Mouse (Mus musculus) limb, embryonic 15.5 days (tissue): ENCODE results near the gene Mecp2. TPM values are rescaled to one million over a fixed set of nuclear protein-coding genes. Genes with fewer than 3 reads are reported as not detected.

Experiments
- ATAC-seq: fragments of 200-750 bp; cut with Nextera tagmentation; 2 replicates; pipeline ENCODE4 v1.8.0; 2017; ENCODE audit warnings: low read depth, moderate TSS enrichment; ENCODE audit not compliant: insufficient number of reproducible peaks, low FRiP score, low TSS enrichment
- H3K27ac ChIP-seq: fragments of 300-500 bp; sonication (generic); 2 replicates; pipeline ENCODE4 v1.5.1; 2015; ENCODE audit warnings: moderate library complexity, mild to moderate bottlenecking, inconsistent platforms
- H3K27me3 ChIP-seq: fragments of 300-500 bp; sonication (generic); 2 replicates; pipeline ENCODE4 v1.6.1; 2015; ENCODE audit warnings: inconsistent platforms
- H3K36me3 ChIP-seq: fragments of 300-500 bp; sonication (generic); 2 replicates; pipeline ENCODE4 v1.6.1; 2015; ENCODE audit warnings: inconsistent platforms
- H3K4me1 ChIP-seq: fragments of 300-500 bp; sonication (generic); 2 replicates; pipeline ENCODE4 v1.6.1; 2015; ENCODE audit warnings: inconsistent platforms
- H3K4me2 ChIP-seq: fragments of 300-500 bp; sonication (generic); 2 replicates; pipeline ENCODE4 v1.6.1; 2015; ENCODE audit warnings: mild to moderate bottlenecking, inconsistent platforms
- H3K4me3 ChIP-seq: fragments of 300-500 bp; sonication (generic); 2 replicates; pipeline ENCODE4 v1.5.1; 2015; ENCODE audit warnings: mild to moderate bottlenecking, inconsistent platforms
- H3K9ac ChIP-seq: fragments of 300-500 bp; sonication (generic); 2 replicates; pipeline ENCODE4 v1.6.1; 2015; ENCODE audit warnings: inconsistent platforms
- H3K9me3 ChIP-seq: fragments of 300-500 bp; sonication (generic); 2 replicates; pipeline ENCODE4 v1.6.1; 2016; ENCODE audit warnings: inconsistent platforms
- WGBS: fragments of 180-500 bp; shearing (Covaris S2); methylation state at CpG from one replicate; pipeline ENCODE4 v1.1.7; 2015; 5-methylcytosine and 5-hydroxymethylcytosine counted together
- microRNA counts: library from miRNA; unstranded; fragments of <30 nt; microRNA quantifications from one replicate; lab custom pipeline; 2016
- microRNA-seq: library from miRNA; unstranded; fragments of <30 nt; microRNA quantifications from one replicate; pipeline ENCODE4, GENCODE M21; 2016
- polyA plus RNA-seq: library from polyadenylated mRNA; unstranded; fragments of >200 nt; fragmentation: Nextera tagmentation; extraction: Ambion mirVana; gene quantifications from 2 replicates; pipeline ENCODE4 v1.2.1, GENCODE M21; 2015

Mecp2 gene
- polyA plus RNA-seq, 1 experiment from 2014 or later: 12.1 TPM

DNA sequence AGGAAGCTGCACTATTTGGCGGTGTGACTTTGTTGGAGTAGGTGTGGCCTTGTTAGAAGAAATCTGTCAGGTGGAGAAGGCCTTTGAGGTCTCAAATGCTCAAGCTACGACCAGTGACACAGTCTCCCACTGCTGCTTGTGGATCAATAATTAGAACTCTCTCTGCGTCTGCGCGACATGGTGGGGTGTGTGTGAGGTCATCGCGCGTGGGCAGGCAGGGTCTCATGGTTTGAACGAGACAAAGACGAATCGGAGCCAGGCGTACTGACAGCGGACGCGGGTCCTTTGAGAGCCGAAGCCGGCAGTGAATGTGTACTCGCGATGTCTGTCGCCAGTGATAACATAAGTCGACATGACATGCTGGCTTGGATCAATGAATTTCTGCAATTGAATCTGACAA lies 128.8 kb downstream of the Mecp2 start:
- H3K9me3 ChIP-seq: no peaks in the 10 kb centered on the region
- no peak overlapping the region for H3K4me2 ChIP-seq
- H3K9ac ChIP-seq: no peak overlapping the region
- H3K4me3 ChIP-seq: no peak overlapping the region
- H3K4me1 ChIP-seq: no peaks in the 10 kb centered on the region
- no peak overlapping the region for H3K27ac ChIP-seq
- no peaks in the 10 kb centered on the region for H3K27me3 ChIP-seq
- no peak for ATAC-seq
- whole genome bisulfite sequencing: 88% methylated on average over 21 of the region's 21 CpGs
- no peaks in the 10 kb centered on the region for H3K36me3 ChIP-seq

DNA sequence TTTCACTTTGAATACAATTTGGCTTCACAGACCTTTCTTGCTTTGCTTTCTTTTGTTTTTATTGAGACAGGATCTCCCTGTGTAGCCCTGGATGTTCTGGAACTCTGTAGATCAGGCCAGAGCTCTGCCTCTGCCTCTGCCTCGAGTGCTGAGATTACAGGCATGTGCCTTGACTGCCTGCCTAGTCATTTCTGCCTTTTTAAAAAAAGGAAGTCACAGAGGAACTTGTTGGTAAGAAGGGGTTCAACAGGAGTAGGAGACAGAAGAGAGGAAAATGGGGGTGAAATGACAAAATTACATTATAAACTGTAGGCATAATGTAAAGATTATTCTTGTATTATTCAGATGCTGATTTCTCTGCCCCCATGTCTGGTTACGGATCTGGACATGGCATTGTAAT lies 131.5 kb downstream of the Mecp2 start:
- 59% methylated on average over 2 of the region's 2 CpGs for WGBS
- no peaks in the 10 kb centered on the region for H3K9me3 ChIP-seq
- H3K9ac ChIP-seq: no peak overlapping the region
- H3K4me1 ChIP-seq: no peaks in the 10 kb centered on the region
- H3K4me3 ChIP-seq: no peak overlapping the region
- no peak overlapping the region for H3K27ac ChIP-seq
- H3K27me3 ChIP-seq: no peaks in the 10 kb centered on the region
- no peak overlapping the region for H3K4me2 ChIP-seq
- no peaks in the 10 kb centered on the region for H3K36me3 ChIP-seq
- ATAC-seq: no peak

DNA sequence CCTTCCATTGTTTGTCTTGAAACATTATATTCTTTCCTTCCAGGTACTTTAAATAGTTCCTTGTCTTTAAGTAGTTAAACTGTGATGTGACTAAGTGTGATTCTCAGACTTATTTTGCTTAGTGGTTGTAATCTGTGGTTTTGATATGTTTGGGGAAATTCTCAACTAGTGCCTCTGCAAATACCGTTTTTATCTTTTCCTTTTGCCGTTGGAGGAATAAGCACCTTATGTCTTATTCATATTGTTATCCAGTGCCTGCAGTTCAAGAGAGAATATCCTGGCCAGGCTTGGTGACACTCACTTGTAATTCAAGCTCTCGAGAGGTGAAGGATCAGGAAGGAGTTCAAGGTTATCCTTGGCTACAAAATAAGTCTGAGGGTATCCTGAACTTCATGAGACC lies 134.1 kb downstream of the Mecp2 start:
- H3K9me3 ChIP-seq: no peaks in the 10 kb centered on the region
- no peak overlapping the region for H3K4me3 ChIP-seq
- no peak overlapping the region for H3K27ac ChIP-seq
- H3K4me2 ChIP-seq: no peak overlapping the region
- no peaks in the 10 kb centered on the region for H3K27me3 ChIP-seq
- no peak overlapping the region for H3K9ac ChIP-seq
- H3K36me3 ChIP-seq: no peaks in the 10 kb centered on the region
- WGBS: 81% methylated on average over 3 of the region's 3 CpGs
- H3K4me1 ChIP-seq: no peaks in the 10 kb centered on the region
- no peak for ATAC-seq

DNA sequence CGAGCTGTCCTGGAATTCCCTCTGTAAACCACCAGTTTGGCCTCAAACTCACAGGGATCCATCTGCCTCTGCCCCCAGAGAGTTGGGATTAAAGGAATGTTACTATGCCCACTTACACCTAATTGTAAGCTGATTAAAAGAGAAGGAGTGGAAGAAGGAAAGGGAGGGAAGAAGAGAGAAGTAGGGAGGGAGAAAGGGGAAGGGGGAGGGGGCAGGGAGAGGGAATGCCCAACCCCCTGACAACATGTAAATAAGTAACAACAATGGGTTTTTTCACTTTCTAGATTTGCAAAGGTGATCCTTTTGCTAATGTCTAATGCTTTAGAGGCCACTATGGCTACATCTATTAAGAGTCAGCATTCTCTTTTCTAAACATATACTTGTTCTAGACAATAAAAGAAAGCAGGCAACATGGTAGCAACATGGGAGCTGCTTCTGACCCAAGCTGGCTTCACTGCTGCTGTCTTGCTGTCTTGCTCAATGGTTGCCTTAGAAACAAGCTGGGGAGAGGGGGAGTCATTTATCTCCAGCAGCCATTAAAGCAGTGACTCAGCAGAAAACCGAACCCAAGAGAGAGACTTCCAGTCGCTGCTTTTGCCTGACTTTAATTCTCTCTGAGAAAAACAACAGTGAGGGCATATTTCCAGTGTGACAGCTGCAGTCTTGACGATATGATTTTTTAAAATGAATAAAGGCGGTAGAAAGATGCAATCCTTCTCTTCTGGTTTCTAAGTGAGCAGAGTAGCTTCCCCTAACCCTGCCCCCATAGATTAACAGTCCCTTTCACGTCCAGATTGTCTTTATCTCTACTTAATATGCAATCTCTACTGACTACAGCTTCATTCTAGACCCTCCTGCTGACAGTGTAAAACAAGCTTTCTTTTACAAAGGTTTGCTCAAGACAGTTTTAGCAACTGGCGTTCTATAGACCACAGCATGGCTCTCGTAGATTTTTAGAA lies 136.0 kb downstream of the Mecp2 start:
- no peaks in the 10 kb centered on the region for H3K36me3 ChIP-seq
- no peak overlapping the region for H3K4me2 ChIP-seq
- no peak overlapping the region for H3K4me3 ChIP-seq
- no peaks in the 10 kb centered on the region for H3K27me3 ChIP-seq
- H3K9ac ChIP-seq: no peak overlapping the region
- H3K4me1 ChIP-seq: no peaks in the 10 kb centered on the region
- H3K9me3 ChIP-seq: no peaks in the 10 kb centered on the region
- ATAC-seq: no peak
- no peak overlapping the region for H3K27ac ChIP-seq
- 36% methylated on average over 8 of the region's 8 CpGs for WGBS

DNA sequence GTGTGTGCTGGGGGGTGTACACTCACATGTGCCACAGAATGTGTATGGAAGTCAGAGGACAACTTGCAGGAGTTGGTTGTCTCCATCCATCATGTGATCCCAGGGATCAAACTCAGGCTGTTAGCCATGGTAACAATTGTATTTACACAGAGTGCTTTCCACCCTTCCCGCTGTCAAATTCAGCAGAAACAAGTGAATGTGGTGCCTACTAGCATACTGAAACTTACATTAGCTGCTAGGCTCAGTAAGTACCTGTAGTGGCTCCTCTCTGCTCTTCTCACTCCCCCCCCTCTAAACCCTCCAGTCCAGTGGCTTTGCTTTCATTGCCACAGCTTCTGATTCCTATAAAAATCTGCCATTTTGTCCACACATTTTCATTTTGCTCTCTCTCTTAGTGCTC lies 157.4 kb downstream of the Mecp2 start:
- Histone ChIP-seq H3K4me2 (no peak overlapping the region), H3K36me3 (no peaks in the 10 kb centered on the region), H3K27ac (no peak overlapping the region), H3K9me3 (no peaks in the 10 kb centered on the region), H3K9ac (no peak overlapping the region), H3K27me3 (no peaks in the 10 kb centered on the region), H3K4me3 (no peak overlapping the region), H3K4me1 (no peaks in the 10 kb centered on the region)
- no peak for ATAC-seq
- WGBS: 75% methylated on average over 1 of the region's 1 CpGs

MicroRNAs within 50 kb of the gene (microRNA counts, 519-probe panel; counts per million panel counts)
- microRNA mmu-miR-718 (lab: Ali Mortazavi, UCI): not detected

Small RNAs within 50 kb of the gene (microRNA-seq; reads per million reads assigned to microRNA genes)
- gene Mir5132 (1.0 reads per million), gene Mir718 (not detected)

Other genes with a start within 250 kb of the Mecp2 start
- gene Avpr2, start 243.3 kb downstream of the Mecp2 start, polyA plus RNA-seq: 0.24 and 0.26 TPM in 2 replicates
- 3.9 and 4.0 TPM in 2 replicates for gene L1cam, start 239.3 kb downstream of the Mecp2 start, polyA plus RNA-seq
- gene Arhgap4, start 213.5 kb downstream of the Mecp2 start, polyA plus RNA-seq: 3.3 and 3.6 TPM in 2 replicates
- 111 and 114 TPM in 2 replicates for gene Naa10, start 213.4 kb downstream of the Mecp2 start, polyA plus RNA-seq
- gene Renbp, start 204.5 kb downstream of the Mecp2 start, polyA plus RNA-seq: 38.2 and 38.8 TPM in 2 replicates
- gene Hcfc1, start 169.0 kb downstream of the Mecp2 start, polyA plus RNA-seq: 40.2 and 44.7 TPM in 2 replicates
- gene Irak1, start 111.4 kb downstream of the Mecp2 start, polyA plus RNA-seq: 54.0 and 58.6 TPM in 2 replicates
- not detected in 2 replicates for gene Opn1mw, start 7.9 kb downstream of the Mecp2 start, polyA plus RNA-seq
- gene Tex28, start 32.5 kb upstream of the Mecp2 start, polyA plus RNA-seq: not detected in 2 replicates
- 0.08 TPM in 1 of 2 replicates, not detected in the other for gene Tktl1, start 41.9 kb upstream of the Mecp2 start, polyA plus RNA-seq
- 228 and 248 TPM in 2 replicates for gene Flna, start 114.5 kb upstream of the Mecp2 start, polyA plus RNA-seq
- gene Emd, start 119.3 kb upstream of the Mecp2 start, polyA plus RNA-seq: 24.8 and 29.0 TPM in 2 replicates
- gene Rpl10, start 135.4 kb upstream of the Mecp2 start, polyA plus RNA-seq: 675 and 811 TPM in 2 replicates
- 89.2 and 89.6 TPM in 2 replicates for gene Taz, start 146.5 kb upstream of the Mecp2 start, polyA plus RNA-seq
- gene Dnase1l1, start 147.0 kb upstream of the Mecp2 start, polyA plus RNA-seq: 17.3 and 20.2 TPM in 2 replicates
- 156 and 175 TPM in 2 replicates for gene Atp6ap1, start 161.7 kb upstream of the Mecp2 start, polyA plus RNA-seq
- gene Gdi1, start 169.6 kb upstream of the Mecp2 start, polyA plus RNA-seq: 203 and 211 TPM in 2 replicates
- 62.6 and 67.7 TPM in 2 replicates for gene Fam50a, start 177.7 kb upstream of the Mecp2 start, polyA plus RNA-seq
- gene Plxna3, start 193.7 kb upstream of the Mecp2 start, polyA plus RNA-seq: 16.7 and 19.4 TPM in 2 replicates
- 89.8 and 90.3 TPM in 2 replicates for gene Lage3, start 218.3 kb upstream of the Mecp2 start, polyA plus RNA-seq
- 72.6 and 75.4 TPM in 2 replicates for gene Ubl4a, start 237.9 kb upstream of the Mecp2 start, polyA plus RNA-seq
- gene Slc10a3, start 238.0 kb upstream of the Mecp2 start, polyA plus RNA-seq: 21.9 and 22.6 TPM in 2 replicates